In genomic region chr12:52146639-52147038, GRCm38 (mm10) we compare ENCODE assay signal across 26 mouse cellular contexts. TPM values are rescaled to one million over a fixed set of nuclear protein-coding genes. Genes with fewer than 3 reads are reported as not detected.
A peak's percentile ranks its signal among the peaks of the same experiment; 100 is the strongest.
DNase-seq lines count a peak whose midpoint lies in the region; ATAC-seq and TF ChIP-seq lines count a peak whose summit lies in the region.
"Had no signal": no experiment of that assay in that cellular context is flagged by ENCODE, and none has a peak within 500 bp of the region (broad histone marks: within the 10 kb centered on the region; RNA-seq: fewer than 3 reads in every experiment).

No protein-coding gene starts in this region.

- peaks cover 2% of the 10 kb centered on the region; the same call in 1 of the 2 replicates for H3K9me3 ChIP-seq in liver, embryonic 11.5 days (ENCODE audit: control insufficient read depth, low read length)
- H3K9me3 ChIP-seq in liver, embryonic 14.5 days (ENCODE audit: control insufficient read depth, low read length) = no peaks in the 10 kb centered on the region
- H3K9me3 ChIP-seq: G1E had no signal

- H3K4me1 ChIP-seq in liver, embryonic 11.5 days (replicated peaks; ENCODE audit: control insufficient read depth, insufficient read depth, low read length) = peaks cover 2% of the 10 kb centered on the region; the same call in 1 of the 2 replicates
- peaks cover 0 to 3% of the 10 kb centered on the region in 2 experiments; a peak in 2 of 4 replicates for H3K4me1 ChIP-seq in liver, embryonic 14.5 days (replicated peaks; ENCODE audit: control insufficient read depth in 2 of 2, insufficient read depth in 2 of 2, low read length in 1 of 2)
- H3K4me1 ChIP-seq: forebrain, embryonic 10.5 days had no signal

- ATAC-seq in liver, embryonic 11.5 days (replicated peaks; ENCODE audit: low FRiP score) = peak; percentile 68
- peak; percentile 41; the same call in 1 of the 2 replicates for ATAC-seq in liver, embryonic 14.5 days (ENCODE audit: insufficient read depth)
- ATAC-seq: forebrain, embryonic 14.5 days; forebrain, postnatal 0 days; hindbrain, postnatal 0 days had no signal

- peak; percentile 33 for TF ChIP-seq EP300 in liver, embryonic 14.5 days (IDR thresholded peaks at IDR 0.05; ENCODE audit: low read depth)

- H3K9ac ChIP-seq in liver, embryonic 11.5 days (ENCODE audit: low read depth, low read length) = no peak overlapping the region
- H3K9ac ChIP-seq in liver, embryonic 14.5 days (replicated peaks) = no peak overlapping the region
- H3K9ac ChIP-seq: forebrain, postnatal 0 days; heart, embryonic 13.5 days; hindbrain, embryonic 14.5 days had no signal

- 0 out of 2 replicates have a peak, but pooled peaks cover 2% of the 10 kb centered on the region for H3K36me3 ChIP-seq in liver, embryonic 11.5 days (ENCODE audit: control insufficient read depth, insufficient read depth, low read length)
- H3K36me3 ChIP-seq in liver, embryonic 14.5 days (replicated peaks; ENCODE audit: control insufficient read depth, insufficient read depth, low read depth) = no peaks in the 10 kb centered on the region

- H3K27me3 ChIP-seq in liver, embryonic 11.5 days (replicated peaks; ENCODE audit: control insufficient read depth, insufficient read depth, low read length) = no peaks in the 10 kb centered on the region
- H3K27me3 ChIP-seq in liver, embryonic 14.5 days (ENCODE audit: control insufficient read depth, insufficient read depth, low read length) = no peaks in the 10 kb centered on the region
- H3K27me3 ChIP-seq: CH12.LX; heart, embryonic 13.5 days had no signal

- no peak for DNase-seq in liver, embryonic 11.5 days (ENCODE audit: low spot score)
- no peak for DNase-seq in liver
- peak; percentile 27 for DNase-seq in c-Kit-positive CD71-positive TER-119-negative erythroid progenitor cells, embryonic 14.5 days (ENCODE audit: low read depth)
- no peak for DNase-seq in liver, embryonic 14.5 days (ENCODE audit: low read depth in 3 of 3, low spot score in 3 of 3)
- DNase-seq in left cerebral cortex, adult 18-20 months (ENCODE audit: low spot score in 2 of 2) = no peak
- DNase-seq in yolk sac, embryonic 10.5 days (ENCODE audit: low spot score) = no peak
- no peak for DNase-seq in left cerebral cortex, postnatal 4 days
- DNase-seq: adrenal gland, adult 2 months; adrenal gland, postnatal 14 days; B cell, adult 2 months; cerebellum, adult 18-20 months; cerebellum, adult 9-10 months; cerebellum, postnatal 14 days; forebrain, postnatal 0 days; gastrocnemius, adult 2 months; gastrocnemius, postnatal 14 days; heart, adult 11 months; heart, postnatal 14 days; heart, postnatal 4 days had no signal

- H3K27ac ChIP-seq in liver, embryonic 11.5 days (ENCODE audit: low read depth, low read length) = no peak overlapping the region
- H3K27ac ChIP-seq in liver, embryonic 14.5 days = no peak overlapping the region
- H3K27ac ChIP-seq: forebrain, embryonic 10.5 days; gastrocnemius, adult 2 months; heart, embryonic 13.5 days; hindbrain, embryonic 14.5 days; hindbrain, postnatal 0 days had no signal

- peak overlapping the region; percentile 29; the same call in 1 of the 2 replicates for H3K4me2 ChIP-seq in liver, embryonic 11.5 days
- no peak overlapping the region for H3K4me2 ChIP-seq in liver, embryonic 14.5 days (ENCODE audit: low read depth)
- H3K4me2 ChIP-seq: heart, embryonic 13.5 days; hindbrain, embryonic 14.5 days had no signal

- intact Hi-C loops in left cerebral cortex, postnatal 4 days (cut with DNase I) = no loop called here

- TF ChIP-seq CTCF in liver, embryonic 14.5 days (IDR thresholded peaks at IDR 0.05; ENCODE audit: low read depth) = no peak

- 52% methylated on average over 2 of the region's 2 CpGs for WGBS in liver, embryonic 11.5 days
- 37% methylated on average over 2 of the region's 2 CpGs for WGBS in liver, embryonic 14.5 days (ENCODE audit: insufficient replicate concordance)

- H3K4me3 ChIP-seq in liver, embryonic 11.5 days (ENCODE audit: low read depth, low read length) = no peak overlapping the region
- no peak overlapping the region for H3K4me3 ChIP-seq in liver, embryonic 14.5 days (ENCODE audit: insufficient read depth in 1 of 2, low read depth in 2 of 2, low read length in 2 of 2)
- H3K4me3 ChIP-seq: forebrain, embryonic 10.5 days; gastrocnemius, adult 2 months; heart, embryonic 13.5 days had no signal

RNA-seq across cellular contexts. Expression of gene Nubpl, which starts 49.1 kb away (rescaled TPM):
- 12.4 and 13.3 TPM in 2 replicates for polyA plus RNA-seq in liver, embryonic 11.5 days (2014; fragmentation: Nextera tagmentation; extraction: Ambion mirVana)
- 1.1 and 1.9 TPM in 2 replicates for polyA plus RNA-seq in liver, embryonic 14.5 days (2012; rRNA removed)
- 4.7 and 5.0 TPM in 2 replicates for polyA plus RNA-seq in liver, embryonic 14.5 days (2014; fragmentation: Nextera tagmentation; extraction: Ambion mirVana)
- total RNA-seq in left cerebral cortex, adult 18-20 months (2021) = 1 to 10 TPM; 4.5 to 4.6 TPM
- 1 to 10 TPM; 4.2 to 6.6 TPM for total RNA-seq in left cerebral cortex, postnatal 4 days (2021)
